Mouse (Mus musculus): Measurements from ENCODE around the gene Fyb.
"Not testable (repeated sequence)": the region's sequence is repeated elsewhere in the genome, so short reads cannot be mapped to it uniquely, and the experiment has no call there.

The Fyb gene

GRCm38 (mm10) chr15:6562161-6562560 lies 39.5 kb downstream of the Fyb start:
- no peak for DNase-seq (ENCODE audit: low spot score)

- DNase-seq (ENCODE audit: low spot score) = no peak
Observed at GRCm38 (mm10) chr15:6562629-6563028, 40.0 kb downstream of the Fyb start.

GRCm38 (mm10) chr15:6564977-6565421 lies 42.3 kb downstream of the Fyb start:
- no peak for DNase-seq (ENCODE audit: low spot score)

- DNase-seq (ENCODE audit: low spot score) = no peak
Observed at GRCm38 (mm10) chr15:6565873-6566272, 43.2 kb downstream of the Fyb start.

GRCm38 (mm10) chr15:6567993-6568392 lies 45.3 kb downstream of the Fyb start:
- DNase-seq (ENCODE audit: low spot score) = no peak

- DNase-seq (ENCODE audit: low spot score) = no peak
Observed at GRCm38 (mm10) chr15:6568605-6569004, 46.0 kb downstream of the Fyb start.

- DNase-seq (ENCODE audit: low spot score) = no peak
Observed at GRCm38 (mm10) chr15:6569074-6569473, 46.4 kb downstream of the Fyb start.

GRCm38 (mm10) chr15:6570164-6570861 lies 47.7 kb downstream of the Fyb start:
- DNase-seq (ENCODE audit: low spot score) = no peak

GRCm38 (mm10) chr15:6570876-6571275 lies 48.2 kb downstream of the Fyb start:
- DNase-seq (ENCODE audit: low spot score) = peak; percentile 62

- no peak for DNase-seq (ENCODE audit: low spot score)
Observed at GRCm38 (mm10) chr15:6574283-6574960, 51.8 kb downstream of the Fyb start.

GRCm38 (mm10) chr15:6577971-6578370 lies 55.3 kb downstream of the Fyb start:
- DNase-seq (ENCODE audit: low spot score) = no peak

- no peak for DNase-seq (ENCODE audit: low spot score)
Observed at GRCm38 (mm10) chr15:6578654-6579053, 56.0 kb downstream of the Fyb start.

- DNase-seq (ENCODE audit: low spot score) = no peak
Observed at GRCm38 (mm10) chr15:6579194-6579768, 56.6 kb downstream of the Fyb start.

- no peak for DNase-seq (ENCODE audit: low spot score)
Observed at GRCm38 (mm10) chr15:6579769-6580261, 57.2 kb downstream of the Fyb start.

GRCm38 (mm10) chr15:6584645-6585044 lies 62.0 kb downstream of the Fyb start:
- DNase-seq (ENCODE audit: low spot score) = no peak

- DNase-seq (ENCODE audit: low spot score) = not testable (repeated sequence)
Observed at GRCm38 (mm10) chr15:6586351-6586750, 63.7 kb downstream of the Fyb start.

GRCm38 (mm10) chr15:6587526-6587925 lies 64.9 kb downstream of the Fyb start:
- DNase-seq (ENCODE audit: low spot score) = no peak

- DNase-seq (ENCODE audit: low spot score) = no peak
Observed at GRCm38 (mm10) chr15:6588192-6588591, 65.5 kb downstream of the Fyb start.

- no peak for DNase-seq (ENCODE audit: low spot score)
Observed at GRCm38 (mm10) chr15:6590846-6591451, 68.3 kb downstream of the Fyb start.

GRCm38 (mm10) chr15:6591527-6591926 lies 68.9 kb downstream of the Fyb start:
- DNase-seq (ENCODE audit: low spot score) = no peak

- DNase-seq (ENCODE audit: low spot score) = no peak
Observed at GRCm38 (mm10) chr15:6592561-6593253, 70.1 kb downstream of the Fyb start.

GRCm38 (mm10) chr15:6593254-6593623 lies 70.6 kb downstream of the Fyb start:
- no peak for DNase-seq (ENCODE audit: low spot score)
